Comparison of ENCODE assay signal across 8 mouse cellular contexts in the genomic region with DNA sequence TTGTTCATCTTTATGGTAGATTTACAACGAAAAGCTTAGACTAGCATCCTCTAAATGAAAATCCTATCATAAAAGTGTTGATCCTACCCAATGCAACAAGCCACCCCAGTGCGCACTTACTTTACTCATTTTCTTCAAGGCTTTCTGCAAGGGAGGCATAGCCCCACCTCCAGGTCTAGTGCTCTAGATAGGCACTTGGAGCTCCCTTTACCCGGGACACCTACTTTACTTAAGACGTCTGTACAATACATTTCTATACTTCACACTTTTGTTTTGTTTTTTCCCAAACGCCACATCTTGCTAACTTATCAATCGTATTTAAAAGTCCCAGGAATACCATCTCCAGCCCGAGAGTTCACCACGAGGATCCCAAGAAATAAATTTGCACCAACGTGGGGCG. TPM values are rescaled to one million over a fixed set of nuclear protein-coding genes. Genes with fewer than 3 reads are reported as not detected.
DNase-seq lines count a peak whose midpoint lies in the region; ATAC-seq and TF ChIP-seq lines count a peak whose summit lies in the region.

No protein-coding gene starts in this region.

- H3K9ac ChIP-seq in kidney, embryonic 16.5 days (replicated peaks; ENCODE audit: low read length): peak overlapping the region; percentile 84
- peak overlapping the region; percentile 78 for H3K9ac ChIP-seq in hindbrain, embryonic 14.5 days
- H3K9ac ChIP-seq in midbrain, embryonic 15.5 days: peak overlapping the region; percentile 66

- H3K27me3 ChIP-seq in kidney, embryonic 16.5 days (ENCODE audit: insufficient read depth, low read length): no peaks in the 10 kb centered on the region
- no peaks in the 10 kb centered on the region for H3K27me3 ChIP-seq in hindbrain, embryonic 14.5 days (ENCODE audit: control insufficient read depth, insufficient read depth, low read length)
- H3K27me3 ChIP-seq in midbrain, embryonic 15.5 days (replicated peaks): no peaks in the 10 kb centered on the region

- peaks cover 14% of the 10 kb centered on the region; the same call in 1 of the 2 replicates for H3K4me1 ChIP-seq in kidney, embryonic 16.5 days (ENCODE audit: insufficient read depth, low read length)
- peaks cover 2% of the 10 kb centered on the region for H3K4me1 ChIP-seq in bone marrow, adult 2 months (ENCODE audit: control insufficient read depth, insufficient read depth, low read length)
- peaks cover 17% of the 10 kb centered on the region for H3K4me1 ChIP-seq in hindbrain, embryonic 14.5 days (replicated peaks; ENCODE audit: control insufficient read depth, insufficient read depth, low read length)
- H3K4me1 ChIP-seq in midbrain, embryonic 15.5 days: peaks cover 25% of the 10 kb centered on the region

- peaks cover 17% of the 10 kb centered on the region for H3K36me3 ChIP-seq in kidney, embryonic 16.5 days (ENCODE audit: insufficient read depth, low read length)
- H3K36me3 ChIP-seq in hindbrain, embryonic 14.5 days (replicated peaks; ENCODE audit: control insufficient read depth, insufficient read depth): peaks cover 29% of the 10 kb centered on the region
- H3K36me3 ChIP-seq in midbrain, embryonic 15.5 days (replicated peaks): peaks cover 10% of the 10 kb centered on the region; the same call in 1 of the 2 replicates

- peak overlapping the region; percentile 69 for H3K4me3 ChIP-seq in kidney, embryonic 16.5 days (ENCODE audit: low read length)
- peak overlapping the region; percentile 98 for H3K4me3 ChIP-seq in bone marrow, adult 2 months (replicated peaks; ENCODE audit: control insufficient read depth, low read depth, low read length)
- peak overlapping the region; percentile 72 for H3K4me3 ChIP-seq in hindbrain, embryonic 14.5 days (replicated peaks; ENCODE audit: low read length)
- H3K4me3 ChIP-seq in midbrain, embryonic 15.5 days: peak overlapping the region; percentile 72

- TF ChIP-seq CTCF in bone marrow, adult 2 months (IDR thresholded peaks at IDR 0.05; ENCODE audit: control insufficient read depth, insufficient read depth, low read length): no peak

- no peak for TF ChIP-seq POLR2A in bone marrow, adult 2 months (IDR thresholded peaks at IDR 0.05; ENCODE audit: borderline replicate concordance, control insufficient read depth, low read depth, low read length)

- WGBS in kidney, embryonic 16.5 days: 13% methylated on average over 10 of the region's 10 CpGs
- 10% methylated on average over 10 of the region's 10 CpGs for WGBS in bone marrow, adult 2 months
- WGBS in hindbrain, embryonic 14.5 days: 13% methylated on average over 10 of the region's 10 CpGs
- 11% methylated on average over 10 of the region's 10 CpGs for WGBS in midbrain, embryonic 15.5 days

- DNase-seq in kidney, adult 9 months: no peak
- no peak for DNase-seq in hindbrain, embryonic 14.5 days (ENCODE audit: low spot score)
- DNase-seq in gastrocnemius, postnatal 25 days: no peak
- DNase-seq in right cerebral cortex, postnatal 10 days (ENCODE audit: low spot score in 2 of 2): no peak

- peak overlapping the region; percentile 67 for H3K4me2 ChIP-seq in kidney, embryonic 16.5 days (replicated peaks; ENCODE audit: low read depth, low read length)
- H3K4me2 ChIP-seq in hindbrain, embryonic 14.5 days (replicated peaks): peak overlapping the region; percentile 73
- H3K4me2 ChIP-seq in midbrain, embryonic 15.5 days: peak overlapping the region; percentile 80

- H3K27ac ChIP-seq in kidney, embryonic 16.5 days (ENCODE audit: low read length): peak overlapping the region; percentile 97
- peak overlapping the region; percentile 96 for H3K27ac ChIP-seq in bone marrow, adult 2 months (ENCODE audit: control insufficient read depth, insufficient read depth, low read depth, low read length, poor library complexity)
- H3K27ac ChIP-seq in hindbrain, embryonic 14.5 days: peak overlapping the region; percentile 89
- peak overlapping the region; percentile 88 for H3K27ac ChIP-seq in midbrain, embryonic 15.5 days

- ATAC-seq in kidney, embryonic 16.5 days (ENCODE audit: low FRiP score, low TSS enrichment): no peak
- ATAC-seq in hindbrain, embryonic 14.5 days (ENCODE audit: low FRiP score): no peak
- no peak; the same call in 1 of the 2 replicates for ATAC-seq in midbrain, embryonic 15.5 days (replicated peaks)
- no peak for ATAC-seq in activated CD4-positive, CD25-positive, alpha-beta regulatory T cell, adult 4 months

- H3K9me3 ChIP-seq in kidney, embryonic 16.5 days (ENCODE audit: low read length): no peaks in the 10 kb centered on the region
- no peaks in the 10 kb centered on the region for H3K9me3 ChIP-seq in hindbrain, embryonic 14.5 days (ENCODE audit: control insufficient read depth, low read length)
- no peaks in the 10 kb centered on the region for H3K9me3 ChIP-seq in midbrain, embryonic 15.5 days

RNA-seq across cellular contexts. Expression of a gene that starts 0.3 kb away (rescaled TPM):
- 51.9 and 52.2 TPM in 2 replicates for polyA plus RNA-seq in kidney, embryonic 16.5 days (2015; fragmentation: Nextera tagmentation; extraction: Ambion mirVana)
- polyA plus RNA-seq in bone marrow, adult 2 months (2011; ENCODE audit: insufficient read depth, insufficient read length, low replicate concordance, missing spikeins): 6.0 and 10.0 TPM in 2 replicates
- polyA plus RNA-seq in hindbrain, embryonic 14.5 days (2014; fragmentation: Nextera tagmentation; extraction: Ambion mirVana): 50.4 and 51.6 TPM in 2 replicates
- 57.6 and 59.5 TPM in 2 replicates for polyA plus RNA-seq in midbrain, embryonic 15.5 days (2015; fragmentation: Nextera tagmentation; extraction: Ambion mirVana)
- polyA plus RNA-seq in activated CD4-positive, CD25-positive, alpha-beta regulatory T cell, adult 4 months (2017; shearing (Covaris generic)): 10 to 100 TPM; 40.1 to 58.3 TPM
- 1 to 10 TPM; 6.8 to 8.5 TPM for total RNA-seq in gastrocnemius, postnatal 25 days (2021)

RNA-seq across cellular contexts. Expression of a gene that starts 0.6 kb away (rescaled TPM):
- polyA plus RNA-seq in kidney, embryonic 16.5 days (2015; fragmentation: Nextera tagmentation; extraction: Ambion mirVana): 55.6 and 60.6 TPM in 2 replicates
- polyA plus RNA-seq in bone marrow, adult 2 months (2011; ENCODE audit: insufficient read depth, insufficient read length, low replicate concordance, missing spikeins): 14.3 and 50.2 TPM in 2 replicates
- polyA plus RNA-seq in hindbrain, embryonic 14.5 days (2014; fragmentation: Nextera tagmentation; extraction: Ambion mirVana): 48.7 and 57.8 TPM in 2 replicates
- polyA plus RNA-seq in midbrain, embryonic 15.5 days (2015; fragmentation: Nextera tagmentation; extraction: Ambion mirVana): 46.6 and 51.0 TPM in 2 replicates
- 10 to 100 TPM; 61.9 to 77.3 TPM for polyA plus RNA-seq in activated CD4-positive, CD25-positive, alpha-beta regulatory T cell, adult 4 months (2017; shearing (Covaris generic))
- total RNA-seq in gastrocnemius, postnatal 25 days (2021): 10 to 100 TPM; 17.2 to 17.8 TPM

RNA-seq across cellular contexts. Expression of a gene that starts 20.8 kb away (rescaled TPM):
- polyA plus RNA-seq in kidney, embryonic 16.5 days (2015; fragmentation: Nextera tagmentation; extraction: Ambion mirVana): 191 and 204 TPM in 2 replicates
- 144 and 359 TPM in 2 replicates for polyA plus RNA-seq in bone marrow, adult 2 months (2011; ENCODE audit: insufficient read depth, insufficient read length, low replicate concordance, missing spikeins)
- 143 and 156 TPM in 2 replicates for polyA plus RNA-seq in hindbrain, embryonic 14.5 days (2014; fragmentation: Nextera tagmentation; extraction: Ambion mirVana)
- 159 and 170 TPM in 2 replicates for polyA plus RNA-seq in midbrain, embryonic 15.5 days (2015; fragmentation: Nextera tagmentation; extraction: Ambion mirVana)
- 100 to 1,000 TPM; 355 to 452 TPM for polyA plus RNA-seq in activated CD4-positive, CD25-positive, alpha-beta regulatory T cell, adult 4 months (2017; shearing (Covaris generic))
- 10 to 100 TPM; 30.4 to 33.5 TPM for total RNA-seq in gastrocnemius, postnatal 25 days (2021)

RNA-seq across cellular contexts. Expression of a gene that starts 52.0 kb away (rescaled TPM):
- 350 and 352 TPM in 2 replicates for polyA plus RNA-seq in kidney, embryonic 16.5 days (2015; fragmentation: Nextera tagmentation; extraction: Ambion mirVana)
- 46.8 and 85.4 TPM in 2 replicates for polyA plus RNA-seq in bone marrow, adult 2 months (2011; ENCODE audit: insufficient read depth, insufficient read length, low replicate concordance, missing spikeins)
- 372 and 407 TPM in 2 replicates for polyA plus RNA-seq in hindbrain, embryonic 14.5 days (2014; fragmentation: Nextera tagmentation; extraction: Ambion mirVana)
- polyA plus RNA-seq in midbrain, embryonic 15.5 days (2015; fragmentation: Nextera tagmentation; extraction: Ambion mirVana): 310 and 332 TPM in 2 replicates
- polyA plus RNA-seq in activated CD4-positive, CD25-positive, alpha-beta regulatory T cell, adult 4 months (2017; shearing (Covaris generic)): 100 to 1,000 TPM; 406 to 458 TPM
- total RNA-seq in gastrocnemius, postnatal 25 days (2021): 10 to 100 TPM; 43.5 to 49.1 TPM
